Mouse (Mus musculus): ENCODE results near the gene Lims1. TPM values are rescaled to one million over a fixed set of nuclear protein-coding genes. Genes with fewer than 3 reads are reported as not detected.

Gene Lims1
- total RNA-seq, 2 experiments from 2014 or later = 22.1 to 22.7 TPM

DNA sequence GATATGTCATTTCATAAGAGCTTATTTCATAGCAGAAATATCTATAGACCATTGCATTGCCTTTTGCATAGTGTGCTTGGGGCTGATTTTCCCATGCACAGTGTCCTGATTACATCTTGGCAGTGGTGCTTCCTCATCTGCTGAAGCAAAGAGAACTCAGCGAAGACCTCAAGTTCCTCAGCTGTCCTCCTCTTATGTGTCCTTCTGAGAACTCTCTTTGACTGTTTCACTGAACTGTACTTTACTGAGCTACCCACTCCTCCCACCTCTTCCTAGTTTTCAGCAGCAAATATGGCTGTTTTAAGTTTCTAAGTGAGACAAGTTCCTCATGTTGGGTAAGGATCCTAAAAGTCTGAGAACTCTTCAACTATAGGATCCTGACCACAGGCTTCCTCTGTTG, 58.6 kb downstream of the Lims1 start:
- DNase-seq (ENCODE audit: low spot score in 2 of 2) = no peak

DNA sequence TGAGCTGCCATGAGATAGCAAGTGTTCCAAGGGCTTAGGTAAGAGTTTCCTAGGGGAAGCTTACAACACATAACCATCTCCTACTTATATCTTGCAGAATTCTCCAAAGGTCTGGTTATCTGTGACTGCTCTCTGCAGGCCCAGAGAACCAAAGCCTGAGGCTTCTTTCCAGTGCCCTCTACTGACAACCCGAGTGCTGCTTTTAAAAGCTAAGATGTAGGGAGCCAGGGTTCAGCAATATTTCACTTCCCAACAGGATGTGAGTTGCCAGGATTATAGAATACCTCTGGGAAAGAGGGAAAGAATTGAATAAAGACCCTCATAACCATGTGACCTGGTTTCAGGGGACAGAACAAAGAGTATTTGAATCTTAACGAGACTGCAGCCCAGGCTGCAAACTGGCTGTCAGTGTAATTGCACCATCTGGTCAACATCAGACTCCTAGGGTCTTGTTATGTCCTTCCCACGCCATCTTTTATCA, 59.4 kb downstream of the Lims1 start:
- no peak for DNase-seq (ENCODE audit: low spot score in 2 of 2)

- peak; percentile 58 to 73 for DNase-seq (ENCODE audit: low spot score in 2 of 2)
Measured at GRCm38 (mm10) chr10:58383282-58383681, 60.0 kb downstream of the Lims1 start.

DNA sequence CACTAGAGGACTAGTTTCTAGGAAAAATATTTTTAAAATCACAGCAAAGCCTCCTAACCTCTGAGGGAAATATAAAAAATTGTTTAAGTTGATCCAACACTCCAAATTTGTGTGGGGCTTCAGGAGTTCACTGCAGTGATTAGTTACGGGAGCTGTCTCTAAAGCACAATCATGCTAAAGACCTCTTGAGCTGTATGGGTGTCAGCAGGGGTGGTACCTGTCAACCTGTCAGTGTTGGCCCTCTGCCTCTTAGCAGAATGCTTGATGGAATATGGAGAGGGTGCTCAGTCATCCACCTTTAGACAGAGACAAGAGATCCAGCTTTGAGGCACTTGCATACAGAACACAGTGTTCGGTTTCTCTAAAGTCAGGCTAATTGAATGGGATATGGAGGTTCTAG, 60.5 kb downstream of the Lims1 start:
- no peak for DNase-seq (ENCODE audit: low spot score in 2 of 2)

DNA sequence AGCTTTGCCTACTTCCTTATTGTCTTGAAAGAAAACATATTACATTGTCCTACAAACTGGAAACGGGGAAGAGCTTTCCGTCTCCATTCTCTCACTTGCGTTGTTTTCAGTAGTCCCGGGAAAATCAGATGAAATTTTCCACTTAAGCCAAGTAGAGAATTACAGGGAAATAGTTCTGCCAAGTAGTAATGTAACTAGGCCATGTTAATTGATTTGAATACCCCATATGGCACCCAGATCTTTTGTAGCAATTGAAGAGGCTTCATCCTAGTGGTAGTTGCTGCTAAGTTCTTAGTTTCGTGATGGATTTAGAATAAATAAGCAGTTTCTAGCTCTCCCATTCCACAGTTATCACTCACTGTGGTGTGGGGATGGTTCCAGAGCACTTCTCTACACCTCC, 62.4 kb downstream of the Lims1 start:
- DNase-seq (ENCODE audit: low spot score in 2 of 2) = no peak

- DNase-seq (ENCODE audit: low spot score in 2 of 2) = no peak
Measured at GRCm38 (mm10) chr10:58386997-58387396, 63.7 kb downstream of the Lims1 start.

GRCm38 (mm10) chr10:58388648-58389047, 65.4 kb downstream of the Lims1 start:
- no peak for DNase-seq (ENCODE audit: low spot score in 2 of 2)

GRCm38 (mm10) chr10:58389151-58389550, 65.9 kb downstream of the Lims1 start:
- DNase-seq (ENCODE audit: low spot score in 2 of 2) = no peak

- peak in 1 of 2 experiments; percentile 50 for DNase-seq (ENCODE audit: low spot score in 2 of 2)
Measured at GRCm38 (mm10) chr10:58392435-58392834, 69.2 kb downstream of the Lims1 start.

DNA sequence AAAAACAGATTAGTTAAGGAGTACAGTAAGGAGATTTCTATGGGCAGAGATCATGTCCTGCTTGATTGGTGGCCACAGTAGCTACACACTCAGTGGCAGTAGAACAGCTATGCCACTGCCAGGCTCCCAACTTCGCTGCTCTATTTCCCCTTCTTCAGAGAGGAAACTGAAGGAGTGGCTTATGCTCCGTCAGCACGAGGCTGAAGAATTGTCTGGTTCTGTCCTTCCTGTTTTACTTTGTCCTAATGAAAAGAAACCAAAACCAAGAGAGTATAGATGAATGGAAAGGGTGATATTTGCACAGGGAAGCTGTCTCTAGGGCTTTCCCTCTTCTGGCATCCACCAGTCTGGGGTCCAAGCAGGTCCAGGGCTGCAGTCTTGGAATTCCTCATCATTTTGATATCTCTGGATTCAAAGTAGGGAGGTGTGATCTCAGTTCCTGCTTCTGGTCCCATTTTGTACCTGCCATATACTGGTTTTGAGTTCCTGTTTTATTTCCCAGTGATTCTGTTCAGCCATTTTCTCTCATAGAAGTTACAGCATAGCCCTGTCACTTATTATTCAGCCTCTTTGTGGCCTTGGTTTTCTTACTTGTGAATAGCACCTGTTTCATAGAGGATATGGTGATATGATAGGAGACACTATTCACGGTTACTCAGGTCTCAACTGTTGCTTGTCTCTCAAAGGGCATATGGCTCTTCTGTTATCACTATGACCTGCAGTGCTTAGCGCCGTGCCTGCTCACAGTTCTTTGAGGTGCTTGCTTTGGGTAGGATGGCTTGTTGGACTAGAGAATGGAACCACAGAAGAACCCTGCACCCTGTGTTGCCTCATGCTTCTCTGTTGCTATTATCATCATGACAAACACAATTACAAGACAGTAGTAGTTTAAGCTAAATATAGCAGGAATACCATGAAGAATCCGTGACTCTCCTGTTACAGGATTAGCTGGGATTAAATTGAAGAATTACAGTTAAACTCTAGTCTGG, 70.1 kb downstream of the Lims1 start:
- DNase-seq (ENCODE audit: low spot score in 2 of 2) = no peak

DNA sequence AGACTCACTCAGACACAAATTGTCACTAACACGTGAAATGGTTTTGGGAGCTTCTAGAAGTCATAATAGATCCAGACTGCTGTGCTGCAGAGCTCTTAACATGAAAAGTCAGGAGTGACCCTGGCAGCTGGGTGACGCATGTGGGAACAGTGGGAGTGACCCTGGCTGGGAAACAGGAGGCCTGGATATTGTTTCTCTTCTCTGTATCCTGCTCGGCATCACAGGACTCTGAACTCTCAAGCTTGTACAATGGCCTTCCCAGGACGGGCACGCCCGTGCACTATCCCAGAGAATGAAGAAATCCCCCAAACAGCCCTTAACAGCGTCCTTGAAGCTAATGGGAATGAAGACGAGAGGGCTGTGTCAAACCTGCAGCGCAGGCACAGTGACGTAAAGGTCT, 70.9 kb downstream of the Lims1 start:
- no peak for DNase-seq (ENCODE audit: low spot score in 2 of 2)

- no peak for DNase-seq (ENCODE audit: low spot score in 2 of 2)
Measured at GRCm38 (mm10) chr10:58395315-58395714, 72.0 kb downstream of the Lims1 start.

- no peak for DNase-seq (ENCODE audit: low spot score in 2 of 2)
Measured at GRCm38 (mm10) chr10:58395723-58396122, 72.5 kb downstream of the Lims1 start.

GRCm38 (mm10) chr10:58396600-58396999, 73.3 kb downstream of the Lims1 start:
- no peak for DNase-seq (ENCODE audit: low spot score in 2 of 2)

DNA sequence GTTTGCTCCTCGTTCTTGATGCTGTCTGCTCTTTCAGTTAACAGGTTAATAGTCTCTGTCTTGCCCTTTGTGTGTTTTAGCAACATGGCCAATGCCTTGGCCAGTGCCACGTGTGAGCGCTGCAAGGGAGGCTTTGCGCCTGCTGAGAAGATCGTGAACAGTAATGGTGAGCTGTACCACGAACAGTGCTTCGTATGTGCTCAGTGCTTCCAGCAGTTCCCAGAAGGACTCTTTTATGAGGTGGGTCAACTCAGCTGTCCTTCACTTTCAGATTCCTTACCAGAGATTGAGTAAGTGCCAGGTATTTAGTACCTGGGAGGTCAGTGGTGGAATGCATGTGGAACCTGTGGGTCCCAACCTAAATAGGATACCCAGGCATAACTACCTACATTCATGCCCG, 75.7 kb downstream of the Lims1 start:
- DNase-seq (ENCODE audit: low spot score in 2 of 2) = no peak

GRCm38 (mm10) chr10:58401838-58402237, 78.6 kb downstream of the Lims1 start:
- no peak for DNase-seq (ENCODE audit: low spot score in 2 of 2)

DNA sequence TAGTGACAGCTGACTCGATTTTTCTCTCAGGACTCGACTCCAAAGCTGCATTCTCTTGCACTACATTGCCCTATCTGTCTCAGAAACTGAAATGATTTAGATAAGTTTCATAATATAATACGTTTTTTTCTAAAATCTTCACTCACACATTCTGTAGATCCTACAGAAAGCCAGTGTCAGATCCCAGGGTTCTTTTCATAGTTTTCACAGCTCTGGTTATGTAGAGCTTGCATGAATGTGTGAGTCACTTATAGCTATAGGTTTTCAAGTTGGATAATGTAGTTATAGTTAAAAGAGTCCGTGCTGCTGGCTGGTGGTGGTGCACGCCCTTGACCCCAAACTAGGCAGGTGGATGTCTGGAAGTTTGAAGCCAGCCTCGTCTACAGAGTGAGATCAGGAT, 81.4 kb downstream of the Lims1 start:
- no peak for DNase-seq (ENCODE audit: low spot score in 2 of 2)

- DNase-seq (ENCODE audit: low spot score in 2 of 2) = no peak
Measured at GRCm38 (mm10) chr10:58405285-58405948, 82.2 kb downstream of the Lims1 start.

DNA sequence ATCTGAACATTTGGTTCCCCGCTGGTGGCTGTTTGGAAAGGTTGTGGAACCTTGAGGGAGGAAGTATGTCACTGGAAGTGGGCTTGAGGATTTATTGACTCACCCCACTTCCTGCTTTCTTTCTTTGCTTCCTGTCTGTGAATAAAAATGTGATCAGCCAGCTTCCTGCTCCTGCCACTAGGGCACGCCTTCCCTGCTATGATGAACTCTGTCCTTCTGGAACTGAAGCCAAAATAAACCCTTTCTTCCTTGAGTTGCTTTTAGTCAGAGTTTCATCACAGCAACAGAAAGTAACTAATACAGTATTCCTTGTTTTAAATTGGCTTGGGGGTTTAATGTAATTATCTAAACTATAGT, 82.7 kb downstream of the Lims1 start:
- DNase-seq (ENCODE audit: low spot score in 2 of 2) = no peak

DNA sequence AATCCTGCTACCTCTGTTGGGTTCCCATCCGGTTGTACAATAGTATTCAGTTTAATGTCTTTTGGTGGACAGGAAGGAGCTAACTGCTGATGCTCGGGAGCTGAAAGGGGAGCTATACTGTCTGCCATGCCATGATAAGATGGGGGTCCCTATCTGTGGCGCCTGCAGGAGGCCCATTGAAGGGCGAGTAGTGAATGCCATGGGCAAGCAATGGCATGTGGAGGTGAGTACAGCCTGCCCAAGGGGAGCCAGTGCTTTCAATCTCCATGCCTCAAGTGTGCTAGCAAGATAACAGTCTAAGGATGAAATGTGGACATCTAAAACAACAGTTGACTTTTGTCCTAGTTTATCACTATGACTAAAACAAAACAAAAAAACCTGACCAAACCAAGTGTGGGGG, 89.1 kb downstream of the Lims1 start:
- no peak for DNase-seq (ENCODE audit: low spot score in 2 of 2)

- DNase-seq (ENCODE audit: low spot score in 2 of 2) = no peak
Measured at GRCm38 (mm10) chr10:58412852-58413251, 89.6 kb downstream of the Lims1 start.

DNA sequence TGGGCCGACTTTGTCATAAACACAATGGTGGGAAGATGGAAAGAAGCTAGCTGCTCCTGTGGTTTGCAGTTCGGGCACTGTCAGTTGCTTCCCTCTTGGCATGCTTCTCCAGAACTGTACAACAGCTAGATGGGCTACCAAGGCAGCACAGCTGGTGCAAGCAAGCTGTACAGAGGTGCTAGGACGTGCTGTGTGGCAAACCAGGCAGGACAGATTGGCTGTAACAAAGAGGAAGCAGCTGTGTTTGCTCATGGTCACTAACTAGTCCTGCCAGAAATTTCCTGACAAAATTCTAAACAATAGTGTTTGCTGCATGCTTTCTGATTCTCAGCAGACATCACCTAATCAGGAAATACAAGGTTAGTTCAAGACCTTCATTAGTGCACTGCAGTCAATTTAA, 93.4 kb downstream of the Lims1 start:
- DNase-seq (ENCODE audit: low spot score in 2 of 2) = no peak

Measured in left cerebral cortex, adult 18-20 months (tissue).